Mouse (Mus musculus) kidney, adult 10 weeks (tissue): ENCODE measurements around the gene Hist1h2ai. TPM values are rescaled to one million over a fixed set of nuclear protein-coding genes. Genes with fewer than 3 reads are reported as not detected.

ENCODE experiments used
- polyA plus RNA-seq: library from polyadenylated mRNA; stranded (reverse); fragments of 350-450 nt; fragmentation: Illumina TruSeq; extraction: RNeasy Lipid Tissue Mini Kit (QIAGEN cat#74804); gene quantifications from one replicate; pipeline ENCODE4 v1.2.3, GENCODE M21; 2014; ENCODE audit warnings: low read depth, low replicate concordance

Hist1h2ai gene
- polyA plus RNA-seq = not detected

DNA sequence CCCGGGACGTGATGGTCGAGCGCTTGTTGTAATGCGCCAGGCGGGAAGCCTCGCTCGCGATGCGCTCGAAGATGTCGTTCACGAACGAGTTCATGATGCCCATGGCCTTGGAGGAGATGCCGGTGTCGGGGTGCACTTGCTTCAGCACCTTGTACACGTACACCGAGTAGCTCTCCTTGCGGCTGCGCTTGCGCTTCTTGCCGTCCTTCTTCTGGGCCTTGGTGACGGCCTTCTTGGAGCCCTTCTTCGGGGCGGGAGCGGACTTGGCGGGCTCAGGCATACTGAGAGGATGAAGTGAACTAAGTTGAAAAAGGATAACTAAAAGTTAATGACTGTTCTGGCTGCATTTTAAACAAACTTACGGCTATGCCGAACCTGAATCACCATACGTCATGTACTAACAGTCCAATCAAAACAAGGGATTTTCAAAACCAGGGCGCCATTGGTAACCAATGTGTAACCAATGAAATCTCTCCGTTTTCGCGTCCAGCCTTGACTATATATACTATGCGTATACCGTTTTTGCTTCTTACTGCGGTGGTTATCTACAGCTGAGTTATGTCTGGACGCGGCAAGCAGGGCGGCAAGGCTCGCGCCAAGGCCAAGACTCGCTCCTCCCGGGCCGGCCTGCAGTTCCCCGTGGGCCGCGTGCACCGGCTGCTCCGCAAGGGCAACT, at the start of gene Hist1h2ai, which contains the start of gene Hist1h2bl:
Hist1h2ai (plus strand) TSS at position 559 of the 676 bp plus-strand sequence.
Hist1h2bl (minus strand) TSS at position 280 of the 676 bp plus-strand sequence.

DNA sequence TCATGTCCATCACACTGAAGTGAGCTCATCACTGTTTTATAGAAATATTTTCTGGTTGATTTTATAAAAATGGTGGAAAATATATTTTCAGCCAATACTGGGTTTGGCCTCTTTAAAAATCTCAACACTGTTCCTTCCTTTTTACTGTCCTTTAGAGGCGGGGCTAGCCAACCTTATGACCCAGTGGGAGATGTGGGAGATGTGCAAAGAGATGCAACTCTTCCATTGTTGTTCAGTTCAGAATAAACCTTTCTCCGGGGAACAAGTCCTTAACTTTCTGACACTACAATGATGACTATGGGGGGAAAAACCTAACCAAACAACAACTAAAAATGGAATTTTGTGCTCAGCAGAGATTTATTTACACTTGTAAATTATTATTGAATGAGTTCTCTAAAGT, 38.9 kb upstream of the Hist1h2ai start, which contains the start of gene Olfr1360:
Olfr1360 (minus strand) TSS at position 101 of the 400 bp plus-strand sequence.

DNA sequence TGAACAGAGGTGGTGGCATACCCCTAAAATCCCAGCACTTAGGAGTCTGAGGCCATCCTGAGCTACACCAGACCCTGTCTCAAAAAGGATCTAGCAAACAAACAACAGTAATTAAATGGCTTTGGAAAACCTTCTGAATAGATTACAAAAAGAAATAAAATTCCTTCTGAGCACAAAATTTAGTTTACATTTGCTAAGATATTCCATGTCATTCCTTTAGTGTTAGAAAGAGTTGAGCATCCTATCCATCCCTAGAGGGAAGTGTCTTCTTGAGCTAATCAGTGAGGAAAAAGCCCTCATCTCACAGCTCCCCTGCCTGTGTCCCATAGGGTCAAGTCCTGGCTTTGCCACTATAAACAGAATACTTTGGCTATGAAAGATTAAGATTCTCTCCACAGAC, 18.4 kb upstream of the Hist1h2ai start, which contains the start of gene Olfr1359:
Olfr1359 (plus strand) TSS at position 301 of the 400 bp plus-strand sequence.

DNA sequence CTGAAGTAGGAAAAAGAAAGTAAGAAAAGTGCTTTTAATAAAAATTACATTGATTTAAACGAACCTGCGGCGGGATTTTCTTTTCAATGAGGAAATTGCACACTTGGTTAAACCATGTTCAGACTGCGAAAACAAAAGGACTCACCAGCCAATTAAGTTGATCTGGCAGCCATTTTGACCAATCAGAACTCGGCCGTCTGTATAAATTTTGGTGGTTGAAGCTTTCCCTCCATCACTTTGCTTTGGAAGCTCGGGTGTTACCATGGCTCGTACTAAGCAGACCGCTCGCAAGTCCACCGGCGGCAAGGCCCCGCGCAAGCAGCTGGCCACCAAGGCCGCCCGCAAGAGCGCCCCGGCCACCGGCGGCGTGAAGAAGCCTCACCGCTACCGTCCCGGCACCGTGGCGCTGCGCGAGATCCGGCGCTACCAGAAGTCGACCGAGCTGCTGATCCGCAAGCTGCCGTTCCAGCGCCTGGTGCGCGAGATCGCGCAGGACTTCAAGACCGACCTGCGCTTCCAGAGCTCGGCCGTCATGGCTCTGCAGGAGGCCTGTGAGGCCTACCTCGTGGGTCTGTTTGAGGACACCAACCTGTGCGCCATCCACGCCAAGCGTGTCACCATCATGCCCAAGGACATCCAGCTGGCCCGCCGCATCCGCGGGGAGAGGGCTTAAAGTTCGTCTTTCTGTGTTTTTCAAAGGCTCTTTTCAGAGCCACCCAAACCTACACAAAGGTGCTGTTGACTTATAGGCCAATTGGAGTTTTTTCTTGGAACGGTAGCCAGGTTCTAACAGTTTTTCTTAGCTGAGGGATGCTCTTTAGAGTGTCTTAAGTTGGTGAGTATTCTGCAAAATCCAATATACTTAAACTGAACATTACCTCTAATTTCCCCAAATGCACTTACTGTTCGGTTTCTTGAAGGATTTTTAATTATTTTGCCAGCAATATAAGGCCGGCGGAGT, 1.5 kb downstream of the Hist1h2ai start, which contains the start of gene Hist1h3h:
Hist1h3h (plus strand) TSS at position 263 of the 961 bp plus-strand sequence.

DNA sequence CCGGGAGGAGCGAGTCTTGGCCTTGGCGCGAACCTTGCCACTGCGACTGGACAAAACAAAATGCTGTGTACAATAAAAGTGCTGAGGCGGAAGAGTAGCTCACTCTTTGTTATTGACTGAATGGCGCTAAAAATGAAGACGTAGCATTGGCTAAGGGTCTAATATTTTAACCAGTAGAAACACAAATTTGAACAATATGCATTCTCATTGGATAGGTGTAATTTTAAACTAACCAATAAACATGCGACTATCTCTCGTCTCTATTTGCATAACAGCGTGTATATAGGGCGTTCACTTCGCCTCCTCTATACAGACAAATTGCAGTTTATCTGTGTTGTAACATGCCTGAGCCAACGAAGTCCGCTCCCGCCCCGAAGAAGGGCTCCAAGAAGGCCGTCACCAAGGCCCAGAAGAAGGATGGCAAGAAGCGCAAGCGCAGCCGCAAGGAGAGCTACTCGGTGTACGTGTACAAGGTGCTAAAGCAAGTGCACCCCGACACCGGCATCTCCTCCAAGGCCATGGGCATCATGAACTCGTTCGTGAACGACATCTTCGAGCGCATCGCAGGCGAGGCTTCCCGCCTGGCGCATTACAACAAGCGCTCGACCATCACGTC, 5.6 kb downstream of the Hist1h2ai start, which contains the start of gene Hist1h2bm:
Hist1h2bm (plus strand) TSS at position 288 of the 616 bp plus-strand sequence.

GRCm38 (mm10) chr13:21734906-21735767, 18.9 kb downstream of the Hist1h2ai start, which contains the start of gene Hist1h4j:
TSS of gene Hist1h4j (plus strand) at chr13:21735064.

DNA sequence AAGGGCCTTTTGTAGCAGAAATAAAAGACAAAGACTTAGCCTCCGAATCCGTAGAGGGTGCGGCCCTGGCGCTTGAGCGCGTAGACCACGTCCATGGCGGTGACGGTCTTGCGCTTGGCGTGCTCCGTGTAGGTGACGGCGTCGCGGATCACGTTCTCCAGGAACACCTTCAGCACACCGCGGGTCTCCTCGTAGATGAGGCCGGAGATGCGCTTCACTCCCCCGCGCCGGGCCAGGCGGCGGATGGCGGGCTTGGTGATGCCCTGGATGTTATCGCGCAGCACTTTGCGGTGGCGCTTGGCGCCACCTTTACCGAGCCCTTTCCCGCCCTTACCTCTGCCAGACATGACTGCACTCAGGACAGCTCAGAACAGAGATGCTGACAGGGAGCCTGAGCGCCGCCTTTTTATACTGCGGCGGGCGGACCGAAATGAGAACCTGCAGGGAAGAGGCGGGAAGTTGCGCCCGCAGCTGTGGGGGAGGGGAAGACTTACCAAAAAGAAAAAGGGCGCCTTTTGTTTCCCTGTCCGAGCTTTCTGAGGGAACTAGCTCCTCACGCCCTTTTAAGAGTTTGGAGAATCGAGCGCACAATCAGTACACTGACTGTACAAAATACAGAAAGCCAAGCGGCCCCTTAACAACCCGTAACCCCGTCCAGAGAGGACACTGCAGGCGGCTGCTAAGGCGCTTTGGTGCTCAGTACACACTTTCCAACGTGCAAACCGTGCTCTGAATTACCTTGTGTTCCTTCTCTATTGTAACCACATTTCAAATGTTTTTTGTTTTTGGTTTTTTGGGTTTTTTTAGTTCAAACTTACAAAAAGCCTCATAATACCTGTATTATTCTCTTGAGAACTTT, 34.2 kb downstream of the Hist1h2ai start, which contains the start of gene Hist1h4k:
Hist1h4k (minus strand) TSS at position 347 of the 859 bp plus-strand sequence.

GRCm38 (mm10) chr13:21753524-21754285, 37.5 kb downstream of the Hist1h2ai start, which contains the start of the genes Hist1h2ak and Hist1h2bn:
TSS of gene Hist1h2ak (minus strand) at chr13:21753827.
TSS of gene Hist1h2bn (plus strand) at chr13:21754123.

Other genes starting within 250 kb of the Hist1h2ai start
- 1.5 TPM for gene Nkapl, start 247.9 kb upstream of the Hist1h2ai start, polyA plus RNA-seq
- 1.5 TPM for gene Zkscan4, start 237.5 kb upstream of the Hist1h2ai start, polyA plus RNA-seq
- not detected for gene Gm10065, start 237.0 kb upstream of the Hist1h2ai start, polyA plus RNA-seq
- 4.2 TPM for gene AK157302, start 221.2 kb upstream of the Hist1h2ai start, polyA plus RNA-seq
- not detected for gene Gm11273, start 215.0 kb upstream of the Hist1h2ai start, polyA plus RNA-seq
- 26.7 TPM for gene Zkscan8, start 185.3 kb upstream of the Hist1h2ai start, polyA plus RNA-seq
- gene Olfr1366, start 173.6 kb upstream of the Hist1h2ai start, polyA plus RNA-seq = not detected
- not detected for gene Olfr1535, start 156.5 kb upstream of the Hist1h2ai start, polyA plus RNA-seq
- gene Olfr1364, start 134.7 kb upstream of the Hist1h2ai start, polyA plus RNA-seq = not detected
- not detected for gene Olfr1362, start 102.4 kb upstream of the Hist1h2ai start, polyA plus RNA-seq
- gene Olfr11, start 73.9 kb upstream of the Hist1h2ai start, polyA plus RNA-seq = not detected
- gene Olfr1361, start 53.0 kb upstream of the Hist1h2ai start, polyA plus RNA-seq = not detected
- not detected for gene Olfr1360, start 39.0 kb upstream of the Hist1h2ai start, polyA plus RNA-seq
- gene Olfr1359, start 18.3 kb upstream of the Hist1h2ai start, polyA plus RNA-seq = not detected
- gene Hist1h2bl, start 279 bp upstream of the Hist1h2ai start, polyA plus RNA-seq = not detected
- gene Hist1h3h, start 1.2 kb downstream of the Hist1h2ai start, polyA plus RNA-seq = not detected
- not detected for gene Hist1h2bm, start 5.6 kb downstream of the Hist1h2ai start, polyA plus RNA-seq
- gene Hist1h4j, start 18.6 kb downstream of the Hist1h2ai start, polyA plus RNA-seq = 2.0 TPM
- gene Hist1h4k, start 34.1 kb downstream of the Hist1h2ai start, polyA plus RNA-seq = not detected
- gene Hist1h2ak, start 37.4 kb downstream of the Hist1h2ai start, polyA plus RNA-seq = not detected
- not detected for gene Hist1h2bn, start 37.7 kb downstream of the Hist1h2ai start, polyA plus RNA-seq
- gene Hist1h1b, start 64.2 kb downstream of the Hist1h2ai start, polyA plus RNA-seq = not detected
- gene Hist1h3i, start 66.9 kb downstream of the Hist1h2ai start, polyA plus RNA-seq = not detected
- not detected for gene Hist1h2an, start 70.8 kb downstream of the Hist1h2ai start, polyA plus RNA-seq
- gene Hist1h2bp, start 71.0 kb downstream of the Hist1h2ai start, polyA plus RNA-seq = not detected
- not detected for gene Hist1h2bq, start 93.8 kb downstream of the Hist1h2ai start, polyA plus RNA-seq
- not detected for gene Hist1h2ao, start 94.0 kb downstream of the Hist1h2ai start, polyA plus RNA-seq
- gene Hist1h4m, start 95.3 kb downstream of the Hist1h2ai start, polyA plus RNA-seq = not detected
- gene Hist1h4n, start 115.8 kb downstream of the Hist1h2ai start, polyA plus RNA-seq = not detected
- gene Hist1h2ap, start 117.1 kb downstream of the Hist1h2ai start, polyA plus RNA-seq = not detected
- 0.57 TPM for gene Hist1h2br, start 117.3 kb downstream of the Hist1h2ai start, polyA plus RNA-seq
- gene Zfp184, start 228.7 kb downstream of the Hist1h2ai start, polyA plus RNA-seq = 2.7 TPM